Mouse (Mus musculus) adrenal gland, postnatal 25 days (tissue): ENCODE measurements around the gene Nom1. TPM values are rescaled to one million over a fixed set of nuclear protein-coding genes. Genes with fewer than 3 reads are reported as not detected.

Experiments used
- total RNA-seq: library from RNA; stranded (reverse); gene quantifications from 2 replicates; pipeline ENCODE4 v1.2.3, GENCODE M21; 2021

Nom1 gene
- total RNA-seq, 1 experiment from 2014 or later, result 45.8 TPM

Other genes starting within 250 kb of the Nom1 start
- gene Rnf32, start 238.7 kb upstream of the Nom1 start, total RNA-seq, result 5.1 and 5.5 TPM in 2 replicates
- 9.9 and 11.8 TPM in 2 replicates for gene Lmbr1, start 56.3 kb upstream of the Nom1 start, total RNA-seq
- gene Mnx1, start 43.8 kb downstream of the Nom1 start, total RNA-seq, result not detected in 2 replicates
- gene Ube3c, start 134.6 kb downstream of the Nom1 start, total RNA-seq, result 57.9 and 58.6 TPM in 2 replicates